Mouse (Mus musculus) embryonic fibroblast, embryonic 13.5 days (primary cell): ENCODE results near the gene Stpg3.

Source experiments
- CTCF ChIP-seq: IDR thresholded peaks from 2 replicates; pipeline ENCODE4 v1.5.1; 2011; ENCODE audit warnings: mild to moderate bottlenecking, control low read depth, low read length, moderate library complexity, borderline replicate concordance; ENCODE audit not compliant: insufficient read depth
- POLR2A ChIP-seq: IDR thresholded peaks from 2 replicates; pipeline ENCODE4 v1.6.1; 2011; ENCODE audit warnings: low read depth, mild to moderate bottlenecking, control low read depth, low read length, moderate library complexity

DNA sequence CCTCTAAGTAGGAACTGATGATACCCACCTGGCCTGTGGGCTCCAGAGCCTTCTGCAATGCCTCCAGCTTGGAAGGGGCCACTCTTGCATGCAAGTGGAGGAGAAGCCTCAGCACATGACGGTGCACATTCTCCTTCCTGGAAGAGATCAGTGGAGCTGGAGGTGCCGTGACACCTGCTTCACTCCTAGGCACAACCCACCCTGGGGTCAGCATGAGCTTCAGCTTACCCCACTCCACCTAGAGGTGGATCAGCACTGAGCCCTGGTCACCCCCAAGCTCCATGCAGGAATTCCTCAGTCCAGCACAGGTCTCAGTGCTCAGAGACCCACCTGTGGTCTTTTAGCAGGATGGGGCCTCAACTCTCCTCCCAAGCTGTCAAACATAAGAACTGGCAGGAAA lies 13.8 kb downstream of the Stpg3 start:
- TF ChIP-seq CTCF = no peak
- no peak for TF ChIP-seq POLR2A
